Mouse (Mus musculus) E14TG2a.4 (cell line): ENCODE results near the gene Grin2b.

Experiments
- H3K27me3 ChIP-seq: 2 replicates; pipeline ENCODE4 v1.6.1; 2014; ENCODE audit warnings: low read length, control low read depth; ENCODE audit not compliant: insufficient read depth
- H3K36me3 ChIP-seq: 2 replicates; pipeline ENCODE4 v1.6.1; 2014; ENCODE audit warnings: low read length, control low read depth; ENCODE audit not compliant: insufficient read depth
- H3K4me1 ChIP-seq: replicated peaks from 2 replicates; pipeline ENCODE4 v1.6.1; 2014; ENCODE audit warnings: low read depth, low read length, control low read depth
- H3K4me3 ChIP-seq: replicated peaks from 2 replicates; pipeline ENCODE4 v1.5.1; 2014; ENCODE audit warnings: mild to moderate bottlenecking, low read length
- H3K9me3 ChIP-seq: 2 replicates; pipeline ENCODE4 v1.6.1; 2014; ENCODE audit warnings: low read length, control low read depth
- CTCF ChIP-seq: conservative IDR thresholded peaks from 2 replicates; pipeline ENCODE4 v1.5.1; 2014; ENCODE audit warnings: low read length
- NANOG ChIP-seq: IDR thresholded peaks from 2 replicates; pipeline ENCODE4 v1.6.1; 2014; ENCODE audit warnings: borderline replicate concordance, low read length, mixed read lengths
- POU5F1 ChIP-seq: IDR thresholded peaks from 2 replicates; pipeline ENCODE4 v1.6.1; 2014; ENCODE audit warnings: low read length, borderline replicate concordance

Gene Grin2b

GRCm38 (mm10) chr6:136117390-136117789 is 55.9 kb downstream of the Grin2b start:
- Histone ChIP-seq H3K36me3 (no peaks in the 10 kb centered on the region), H3K4me1 (peaks cover 5% of the 10 kb centered on the region; the same call in 1 of the 2 replicates), H3K27me3 (no peaks in the 10 kb centered on the region), H3K4me3 (no peak overlapping the region), H3K9me3 (peaks cover 1% of the 10 kb centered on the region; the same call in 1 of the 2 replicates)
- peak; percentile 39 for TF ChIP-seq CTCF
- no peak for TF ChIP-seq NANOG

- Histone ChIP-seq H3K4me1 (peaks cover 5% of the 10 kb centered on the region; the same call in 1 of the 2 replicates), H3K27me3 (no peaks in the 10 kb centered on the region), H3K9me3 (peaks cover 4% of the 10 kb centered on the region; the same call in 1 of the 2 replicates), H3K36me3 (no peaks in the 10 kb centered on the region), H3K4me3 (no peak overlapping the region)
- TF ChIP-seq POU5F1 (no peak), CTCF (no peak), NANOG (peak; percentile 98)
Measured at GRCm38 (mm10) chr6:136113639-136114410, 59.5 kb downstream of the Grin2b start.

GRCm38 (mm10) chr6:136109172-136109571 is 64.1 kb downstream of the Grin2b start:
- H3K4me3 ChIP-seq: no peak overlapping the region
- TF ChIP-seq POU5F1: no peak
- TF ChIP-seq CTCF: no peak
- TF ChIP-seq NANOG: no peak
- H3K9me3 ChIP-seq: peaks cover 4% of the 10 kb centered on the region; the same call in 1 of the 2 replicates
- H3K27me3 ChIP-seq: no peaks in the 10 kb centered on the region
- no peaks in the 10 kb centered on the region for H3K36me3 ChIP-seq
- peaks cover 5% of the 10 kb centered on the region; the same call in 1 of the 2 replicates for H3K4me1 ChIP-seq

- H3K27me3 ChIP-seq: no peaks in the 10 kb centered on the region
- H3K9me3 ChIP-seq: peaks cover 4% of the 10 kb centered on the region; the same call in 1 of the 2 replicates
- TF ChIP-seq NANOG (no peak), POU5F1 (no peak), CTCF (no peak)
- H3K4me1 ChIP-seq: peaks cover 3% of the 10 kb centered on the region; the same call in 1 of the 2 replicates
- no peaks in the 10 kb centered on the region for H3K36me3 ChIP-seq
- no peak overlapping the region for H3K4me3 ChIP-seq
Measured at GRCm38 (mm10) chr6:136108466-136108865, 64.8 kb downstream of the Grin2b start.

- TF ChIP-seq CTCF (no peak), POU5F1 (no peak), NANOG (no peak)
- no peaks in the 10 kb centered on the region for H3K36me3 ChIP-seq
- no peaks in the 10 kb centered on the region for H3K27me3 ChIP-seq
- no peaks in the 10 kb centered on the region for H3K4me1 ChIP-seq
- H3K4me3 ChIP-seq: no peak overlapping the region
- peaks cover 4% of the 10 kb centered on the region for H3K9me3 ChIP-seq
Measured at GRCm38 (mm10) chr6:136105221-136105620, 68.1 kb downstream of the Grin2b start.

- Histone ChIP-seq H3K9me3 (peaks cover 4% of the 10 kb centered on the region), H3K4me1 (no peaks in the 10 kb centered on the region), H3K4me3 (no peak overlapping the region), H3K27me3 (no peaks in the 10 kb centered on the region), H3K36me3 (no peaks in the 10 kb centered on the region)
- TF ChIP-seq CTCF: no peak
- no peak for TF ChIP-seq POU5F1
- no peak for TF ChIP-seq NANOG
Measured at GRCm38 (mm10) chr6:136100241-136100640, 73.1 kb downstream of the Grin2b start.

GRCm38 (mm10) chr6:136096269-136096668 is 77.0 kb downstream of the Grin2b start:
- Histone ChIP-seq H3K4me3 (no peak overlapping the region), H3K27me3 (no peaks in the 10 kb centered on the region), H3K4me1 (no peaks in the 10 kb centered on the region), H3K9me3 (no peaks in the 10 kb centered on the region), H3K36me3 (no peaks in the 10 kb centered on the region)
- TF ChIP-seq POU5F1: no peak
- TF ChIP-seq CTCF: no peak
- TF ChIP-seq NANOG: no peak

GRCm38 (mm10) chr6:136079991-136080734 is 93.1 kb downstream of the Grin2b start:
- Histone ChIP-seq H3K9me3 (no peaks in the 10 kb centered on the region), H3K36me3 (no peaks in the 10 kb centered on the region), H3K4me3 (no peak overlapping the region), H3K4me1 (no peaks in the 10 kb centered on the region), H3K27me3 (no peaks in the 10 kb centered on the region)
- TF ChIP-seq CTCF (no peak), NANOG (no peak), POU5F1 (no peak)
